Mouse (Mus musculus): ENCODE measurements around the gene Olfr617.
"Not testable (repeated sequence)": the region's sequence is repeated elsewhere in the genome, so short reads cannot be mapped to it uniquely, and the experiment has no call there.

Olfr617 gene

GRCm38 (mm10) chr7:103572761-103573160 is at the start of gene Olfr617:
Gene Olfr617, plus strand, starts transcription at chr7:103573061.
- ATAC-seq (ENCODE audit: insufficient number of reproducible peaks, low FRiP score, low TSS enrichment) = no peak

- not testable (repeated sequence) for ATAC-seq (ENCODE audit: insufficient number of reproducible peaks, low FRiP score, low TSS enrichment)
These were observed 30.2 kb upstream of the Olfr617 start, which contains the start of gene Olfr612 for GRCm38 (mm10) chr7:103542617-103543016. Gene Olfr612, minus strand, starts transcription at chr7:103542717.

- no peak for ATAC-seq (ENCODE audit: insufficient number of reproducible peaks, low FRiP score, low TSS enrichment)
These were observed 25.1 kb upstream of the Olfr617 start, which contains the start of gene Olfr613 for GRCm38 (mm10) chr7:103547774-103548173. Gene Olfr613, plus strand, starts transcription at chr7:103548074.

- no peak for ATAC-seq (ENCODE audit: insufficient number of reproducible peaks, low FRiP score, low TSS enrichment)
These were observed 17.1 kb upstream of the Olfr617 start, which contains the start of gene Olfr615 for GRCm38 (mm10) chr7:103555779-103556178. Gene Olfr615, plus strand, starts transcription at chr7:103556079.

GRCm38 (mm10) chr7:103569043-103569442 is 3.8 kb upstream of the Olfr617 start, which contains the start of gene Olfr616:
Gene Olfr616, minus strand, starts transcription at chr7:103569143.
- no peak for ATAC-seq (ENCODE audit: insufficient number of reproducible peaks, low FRiP score, low TSS enrichment)

GRCm38 (mm10) chr7:103589803-103590202 is 16.9 kb downstream of the Olfr617 start, which contains the start of gene Olfr618:
Gene Olfr618, plus strand, starts transcription at chr7:103590103.
- no peak for ATAC-seq (ENCODE audit: insufficient number of reproducible peaks, low FRiP score, low TSS enrichment)

GRCm38 (mm10) chr7:103600275-103600674 is 27.4 kb downstream of the Olfr617 start, which contains the start of gene Olfr619:
Gene Olfr619, plus strand, starts transcription at chr7:103600575.
- no peak for ATAC-seq (ENCODE audit: insufficient number of reproducible peaks, low FRiP score, low TSS enrichment)

GRCm38 (mm10) chr7:103607425-103607824 is 34.6 kb downstream of the Olfr617 start:
- ATAC-seq (ENCODE audit: insufficient number of reproducible peaks, low FRiP score, low TSS enrichment) = no peak

GRCm38 (mm10) chr7:103612434-103612833 is 39.6 kb downstream of the Olfr617 start, which contains the start of gene Olfr620:
Gene Olfr620, minus strand, starts transcription at chr7:103612534.
- ATAC-seq (ENCODE audit: insufficient number of reproducible peaks, low FRiP score, low TSS enrichment) = no peak

Measured in cerebellum, adult (tissue).